Mouse (Mus musculus) erythroblast, embryonic 14.5 days (primary cell): ENCODE measurements around the gene St3gal5.

Experiments
- GATA1 ChIP-seq: IDR thresholded peaks from 2 replicates; pipeline ENCODE4 v1.6.1; 2012; ENCODE audit warnings: low read length, inconsistent platforms, mixed read lengths
- TAL1 ChIP-seq: IDR thresholded peaks from 3 replicates; pipeline ENCODE4 v1.6.1; 2012; ENCODE audit warnings: low read length, inconsistent platforms, mixed read lengths

GRCm38 (mm10) chr6:72136016-72136415 lies 38.6 kb downstream of the St3gal5 start:
- TF ChIP-seq TAL1 (no peak), GATA1 (no peak)
